Mouse (Mus musculus) neural tube, postnatal 0 days (tissue): ENCODE results near the gene AW822073. TPM values are rescaled to one million over a fixed set of nuclear protein-coding genes. Genes with fewer than 3 reads are reported as not detected.

Source experiments
- polyA plus RNA-seq: library from polyadenylated mRNA; unstranded; fragments of >200 nt; fragmentation: Nextera tagmentation; extraction: Ambion mirVana; gene quantifications from 2 replicates; pipeline ENCODE4 v1.2.1, GENCODE M21; 2015

Gene AW822073
- polyA plus RNA-seq: not detected in 2 replicates

DNA sequence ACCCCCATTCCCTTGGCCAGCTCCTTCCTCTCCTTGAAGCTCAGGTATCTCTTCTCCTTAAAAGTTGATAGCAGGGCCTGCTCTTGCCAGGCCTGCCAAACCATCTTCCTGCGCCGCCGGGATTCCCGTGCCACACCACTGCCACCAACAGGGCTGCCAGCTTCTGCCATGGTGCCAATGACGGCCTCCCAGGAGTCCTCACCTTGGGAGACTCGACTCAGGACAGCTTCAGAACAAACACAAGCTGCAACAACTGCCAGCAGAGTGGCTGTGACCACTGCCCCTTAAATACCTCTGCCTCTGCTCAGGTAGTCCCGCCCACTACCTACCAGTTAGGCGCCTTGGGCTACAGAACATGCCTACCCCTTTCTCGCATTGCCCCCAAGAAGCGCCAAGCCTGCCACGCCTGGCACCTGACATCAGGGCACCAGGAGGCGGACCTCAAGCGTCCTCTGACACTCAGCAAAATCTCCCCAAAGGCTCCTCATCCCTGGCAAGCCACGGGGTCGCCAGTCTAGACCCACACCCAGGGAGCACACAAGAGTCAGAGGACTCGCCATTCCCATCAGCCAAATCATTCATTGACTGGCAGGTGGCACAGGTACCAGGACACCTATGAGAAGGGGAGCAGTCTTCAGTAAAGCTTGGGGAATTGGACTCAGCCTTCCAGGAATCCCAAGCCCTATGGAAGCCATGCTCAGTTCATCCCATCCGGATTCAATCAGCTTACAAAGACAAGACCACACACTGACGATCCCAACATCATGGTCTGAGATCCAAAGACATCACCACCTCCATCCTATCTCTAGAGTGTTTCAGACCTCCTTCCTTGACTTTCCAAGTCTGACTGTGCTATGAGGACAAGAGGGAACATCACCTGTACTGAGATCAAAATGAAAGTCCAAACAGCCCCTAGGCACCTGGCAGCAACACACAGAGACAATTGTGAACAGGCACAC, at the start of gene AW822073:
TSS of gene AW822073 (minus strand) at position 104 of the 959 bp plus-strand sequence.

GRCm38 (mm10) chr10:58255213-58255892, 30.6 kb upstream of the AW822073 start, which contains the start of gene Gcc2:
Gene Gcc2, plus strand, starts transcription at chr10:58255497.

GRCm38 (mm10) chr10:58236613-58237012, 11.9 kb upstream of the AW822073 start, which contains the start of gene Gm4981:
Gene Gm4981, minus strand, starts transcription at chr10:58236701.

DNA sequence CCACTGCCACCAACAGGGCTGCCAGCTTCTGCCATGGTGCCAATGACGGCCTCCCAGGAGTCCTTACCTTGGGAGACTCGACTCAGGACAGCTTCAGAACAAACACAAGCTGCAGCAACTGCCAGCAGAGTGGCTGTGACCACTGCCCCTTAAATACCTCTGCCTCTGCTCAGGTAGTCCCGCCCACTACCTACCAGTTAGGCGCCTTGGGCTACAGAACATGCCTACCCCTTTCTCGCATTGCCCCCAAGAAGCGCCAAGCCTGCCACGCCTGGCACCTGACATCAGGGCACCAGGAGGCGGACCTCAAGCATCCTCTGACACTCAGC, 7.9 kb upstream of the AW822073 start, which contains the start of gene Duxf3:
TSS of gene Duxf3 (minus strand) at position 35 of the 329 bp plus-strand sequence.

Other genes starting within 250 kb of the AW822073 start
- not detected in 2 replicates for gene Duxf3, start 7.7 kb upstream of the AW822073 start, polyA plus RNA-seq
- not detected in 2 replicates for gene Gm4981, start 11.8 kb upstream of the AW822073 start, polyA plus RNA-seq
- gene Gcc2, start 30.6 kb upstream of the AW822073 start, polyA plus RNA-seq: 108 and 119 TPM in 2 replicates
- gene Lims1, start 98.5 kb upstream of the AW822073 start, polyA plus RNA-seq: 65.6 and 66.1 TPM in 2 replicates
- 9.1 and 10.1 TPM in 2 replicates for gene Ranbp2, start 222.0 kb upstream of the AW822073 start, polyA plus RNA-seq